Mouse (Mus musculus) neural tube, embryonic 13.5 days (tissue): ENCODE results near the gene Thy1. TPM values are rescaled to one million over a fixed set of nuclear protein-coding genes. Genes with fewer than 3 reads are reported as not detected.
A peak's percentile ranks its signal among the peaks of the same experiment; 100 is the strongest.

Experiments
- ATAC-seq: fragments of 200-750 bp; cut with Nextera tagmentation; 2 replicates; pipeline ENCODE4 v1.8.0; 2017; ENCODE audit warnings: low read depth, mild to moderate bottlenecking, moderate TSS enrichment, moderate library complexity
- H3K27ac ChIP-seq: fragments of 300-500 bp; sonication (generic); replicated peaks from 2 replicates; pipeline ENCODE4 v1.5.1; 2015; ENCODE audit warnings: moderate library complexity, mild to moderate bottlenecking, inconsistent platforms
- H3K27me3 ChIP-seq: fragments of 300-500 bp; sonication (generic); 2 replicates; pipeline ENCODE4 v1.6.1; 2015; ENCODE audit warnings: mild to moderate bottlenecking, inconsistent platforms
- H3K36me3 ChIP-seq: fragments of 300-500 bp; sonication (generic); 2 replicates; pipeline ENCODE4 v1.6.1; 2015; ENCODE audit warnings: mild to moderate bottlenecking, inconsistent platforms
- H3K4me1 ChIP-seq: fragments of 300-500 bp; sonication (generic); replicated peaks from 2 replicates; pipeline ENCODE4 v1.6.1; 2015; ENCODE audit warnings: inconsistent platforms
- H3K4me2 ChIP-seq: fragments of 300-500 bp; sonication (generic); 2 replicates; pipeline ENCODE4 v1.6.1; 2015; ENCODE audit warnings: inconsistent platforms, mild to moderate bottlenecking, moderate library complexity
- H3K4me3 ChIP-seq: fragments of 300-500 bp; sonication (generic); 2 replicates; pipeline ENCODE4 v1.5.1; 2015; ENCODE audit warnings: mild to moderate bottlenecking, inconsistent platforms
- H3K9ac ChIP-seq: fragments of 300-500 bp; sonication (generic); 2 replicates; pipeline ENCODE4 v1.6.1; 2015; ENCODE audit warnings: moderate library complexity, mild to moderate bottlenecking, inconsistent platforms
- H3K9me3 ChIP-seq: fragments of 300-500 bp; sonication (generic); 2 replicates; pipeline ENCODE4 v1.6.1; 2016; ENCODE audit warnings: inconsistent platforms
- WGBS: fragments of 180-500 bp; shearing (Covaris S2); methylation state at CpG from one replicate; pipeline ENCODE4 v1.1.7; 2015; 5-methylcytosine and 5-hydroxymethylcytosine counted together
- polyA plus RNA-seq: library from polyadenylated mRNA; unstranded; fragments of >200 nt; fragmentation: Nextera tagmentation; extraction: Ambion mirVana; gene quantifications from 2 replicates; pipeline ENCODE4 v1.2.1, GENCODE M21; 2015

Thy1 gene
- polyA plus RNA-seq, 1 experiment from 2014 or later = 2.8 TPM

DNA sequence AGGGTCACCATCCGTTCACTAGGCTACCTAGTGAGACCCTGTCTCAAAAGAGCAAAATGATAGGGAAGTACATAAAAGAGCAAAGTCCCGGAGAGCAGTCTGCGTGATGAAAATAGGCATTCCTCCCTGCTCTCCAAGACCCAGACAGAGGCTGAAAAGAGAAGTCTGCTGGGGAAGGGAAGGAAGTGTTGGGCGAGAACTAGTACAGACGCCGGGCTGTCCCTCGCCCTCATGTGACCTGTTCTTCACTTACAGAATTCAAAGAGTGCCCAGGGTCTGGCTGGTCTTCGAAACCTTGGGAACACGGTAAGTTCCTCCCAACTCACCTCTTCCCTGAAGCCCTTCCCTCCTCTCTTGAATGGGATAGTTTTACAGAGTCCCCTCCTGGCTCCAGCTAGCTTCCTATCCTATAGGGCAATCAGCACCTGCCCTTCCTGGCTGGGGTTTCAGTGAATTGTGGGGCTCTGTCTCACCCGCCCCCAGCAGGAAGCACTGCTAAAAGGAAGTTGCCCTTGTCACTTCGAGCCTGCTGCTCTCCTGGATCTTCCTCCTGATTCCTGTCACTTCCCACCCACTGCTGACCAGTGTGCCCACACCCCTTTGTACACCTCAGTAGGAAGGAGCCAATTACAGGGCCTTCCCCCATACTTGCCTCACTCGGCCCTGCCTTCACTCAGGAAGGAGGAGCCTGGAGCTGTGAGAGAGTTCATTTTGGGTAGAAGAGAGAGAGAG lies 45.9 kb downstream of the Thy1 start:
- peaks cover 29% of the 10 kb centered on the region for H3K4me1 ChIP-seq
- H3K27ac ChIP-seq = no peak overlapping the region
- ATAC-seq = no peak
- no peak overlapping the region for H3K4me2 ChIP-seq
- H3K9me3 ChIP-seq = no peaks in the 10 kb centered on the region
- peaks cover 13% of the 10 kb centered on the region; the same call in 1 of the 2 replicates for H3K36me3 ChIP-seq
- 56% methylated on average over 12 of the region's 12 CpGs for WGBS
- peaks cover 38% of the 10 kb centered on the region for H3K27me3 ChIP-seq
- H3K9ac ChIP-seq = no peak overlapping the region
- H3K4me3 ChIP-seq = no peak overlapping the region

DNA sequence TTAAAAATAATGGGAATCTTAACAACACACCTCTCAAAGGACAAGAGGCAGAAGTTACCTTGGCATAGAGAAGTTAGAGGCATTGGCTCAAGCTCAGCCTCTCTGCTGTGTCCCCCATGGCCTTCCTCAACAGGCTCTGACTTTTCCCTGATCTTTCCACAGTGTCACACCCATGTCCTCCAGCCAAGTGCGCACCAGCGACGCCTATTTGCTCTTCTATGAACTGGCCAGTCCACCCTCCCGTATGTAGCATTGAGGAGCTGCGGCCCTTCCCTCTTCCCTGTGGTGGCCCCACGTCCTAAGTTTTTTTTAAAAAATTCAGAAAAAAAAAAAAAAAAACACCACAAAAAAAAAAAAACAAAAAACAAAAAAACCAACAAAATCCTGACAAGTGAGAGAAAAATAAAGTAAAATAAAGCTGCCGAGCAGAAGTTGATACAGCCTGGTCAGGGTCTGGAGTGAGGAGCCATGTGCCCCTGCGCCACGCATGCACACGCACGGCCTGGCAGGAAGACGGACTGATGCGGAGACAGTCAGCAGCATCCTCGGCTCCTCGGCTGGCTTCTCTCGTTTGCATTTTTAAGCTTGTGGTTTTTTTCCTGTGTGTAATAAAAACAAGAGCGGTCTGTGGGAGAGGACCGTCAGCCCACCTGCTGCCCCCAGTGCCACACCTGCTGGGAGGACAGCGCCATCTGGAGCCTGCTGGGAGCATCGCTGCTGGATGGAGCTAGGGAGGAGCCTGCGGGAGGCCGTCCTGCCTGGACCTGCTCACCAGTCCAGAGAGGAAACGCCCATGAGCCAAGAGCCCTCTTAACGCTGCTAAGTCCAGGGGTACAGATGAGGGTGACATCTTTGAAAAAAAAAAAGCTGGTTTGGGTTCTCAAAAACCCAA lies 50.7 kb downstream of the Thy1 start:
- no peaks in the 10 kb centered on the region for H3K9me3 ChIP-seq
- peak overlapping the region; percentile 19 for H3K4me3 ChIP-seq
- no peaks in the 10 kb centered on the region for H3K27me3 ChIP-seq
- H3K9ac ChIP-seq = peak overlapping the region; percentile 47; the same call in 1 of the 2 replicates
- WGBS = 28% methylated on average over 24 of the region's 24 CpGs
- peak overlapping the region; percentile 46 for H3K4me2 ChIP-seq
- H3K36me3 ChIP-seq = peaks cover 13% of the 10 kb centered on the region; the same call in 1 of the 2 replicates
- ATAC-seq = peak; percentile 45; the same call in 1 of the 2 replicates
- no peak overlapping the region for H3K27ac ChIP-seq
- peaks cover 17% of the 10 kb centered on the region for H3K4me1 ChIP-seq

DNA sequence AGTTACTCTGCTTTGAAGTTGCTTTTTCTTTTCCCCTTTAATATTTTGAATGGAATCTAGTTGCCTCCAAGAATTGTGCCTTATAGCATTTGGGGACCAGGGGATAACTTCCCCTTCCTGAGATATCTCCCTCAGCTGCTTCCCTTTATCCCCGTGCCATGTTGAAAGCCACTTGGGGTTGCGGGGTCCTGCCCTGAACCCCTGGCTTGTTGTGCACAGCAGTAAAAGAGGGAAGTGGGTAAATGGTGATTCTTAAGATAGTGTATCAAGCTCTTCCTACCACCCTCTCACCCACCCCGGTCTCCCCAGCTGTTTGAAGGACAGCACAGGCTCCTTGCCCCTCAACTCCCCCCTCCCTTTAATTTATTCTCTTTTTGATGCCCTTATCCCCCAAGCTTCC lies 51.6 kb downstream of the Thy1 start:
- no peaks in the 10 kb centered on the region for H3K9me3 ChIP-seq
- no peak for ATAC-seq
- no peak overlapping the region for H3K9ac ChIP-seq
- H3K36me3 ChIP-seq = peaks cover 13% of the 10 kb centered on the region; the same call in 1 of the 2 replicates
- peaks cover 17% of the 10 kb centered on the region for H3K4me1 ChIP-seq
- H3K4me3 ChIP-seq = no peak overlapping the region
- no peak overlapping the region for H3K4me2 ChIP-seq
- H3K27me3 ChIP-seq = no peaks in the 10 kb centered on the region
- 90% methylated on average over 3 of the region's 3 CpGs for WGBS
- H3K27ac ChIP-seq = no peak overlapping the region

DNA sequence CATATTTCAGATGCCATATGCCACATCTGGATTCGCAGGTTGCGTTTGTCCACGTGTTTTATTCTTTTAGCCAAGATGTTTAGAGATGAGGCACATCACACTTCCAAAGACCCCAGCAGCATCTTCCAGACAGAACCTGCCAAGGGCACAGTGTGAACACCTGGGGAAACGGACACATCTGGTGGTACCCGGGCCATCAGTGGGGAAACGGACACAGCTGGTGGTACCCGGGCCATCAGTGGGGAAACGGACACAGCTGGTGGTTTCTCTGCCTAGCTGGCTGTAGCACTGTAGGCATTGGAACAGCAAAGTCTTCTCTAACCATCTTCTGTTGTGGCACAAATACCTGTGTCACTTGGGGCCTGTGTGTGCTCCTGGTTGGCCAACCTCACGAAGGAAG lies 52.6 kb downstream of the Thy1 start:
- no peaks in the 10 kb centered on the region for H3K27me3 ChIP-seq
- H3K4me3 ChIP-seq = no peak overlapping the region
- H3K4me1 ChIP-seq = peaks cover 17% of the 10 kb centered on the region
- H3K4me2 ChIP-seq = no peak overlapping the region
- no peak overlapping the region for H3K9ac ChIP-seq
- H3K27ac ChIP-seq = no peak overlapping the region
- H3K9me3 ChIP-seq = no peaks in the 10 kb centered on the region
- ATAC-seq = no peak
- peaks cover 13% of the 10 kb centered on the region; the same call in 1 of the 2 replicates for H3K36me3 ChIP-seq
- WGBS = 89% methylated on average over 9 of the region's 9 CpGs

DNA sequence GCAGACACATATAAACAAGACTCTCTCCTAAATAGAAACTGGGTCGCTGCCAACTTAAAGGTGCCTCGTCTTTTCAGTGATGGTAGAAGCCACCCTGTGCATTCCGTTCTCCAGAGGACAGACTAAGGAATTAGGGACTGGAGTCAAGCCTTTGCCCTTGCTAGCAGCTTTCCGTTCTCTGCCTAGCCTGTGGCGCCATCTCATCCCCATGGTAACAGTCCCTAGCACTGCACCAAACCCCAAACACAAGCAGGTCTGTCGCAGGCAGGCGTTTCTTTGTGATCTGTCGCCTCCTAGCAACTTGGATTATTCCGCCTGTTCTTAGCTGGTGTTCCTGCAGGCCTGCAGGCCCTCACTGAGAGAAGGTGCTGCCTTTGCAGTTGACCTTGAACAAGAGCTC lies 53.4 kb downstream of the Thy1 start:
- Histone ChIP-seq H3K27ac (no peak overlapping the region), H3K9ac (no peak overlapping the region), H3K4me1 (peaks cover 17% of the 10 kb centered on the region), H3K27me3 (no peaks in the 10 kb centered on the region), H3K4me3 (no peak overlapping the region), H3K36me3 (peaks cover 9% of the 10 kb centered on the region; the same call in 1 of the 2 replicates), H3K4me2 (no peak overlapping the region), H3K9me3 (no peaks in the 10 kb centered on the region)
- peak; percentile 72 for ATAC-seq
- WGBS = 20% methylated on average over 9 of the region's 9 CpGs

Other genes starting within 250 kb of the Thy1 start
- gene Usp2, start 23.6 kb downstream of the Thy1 start, polyA plus RNA-seq = 8.7 and 12.6 TPM in 2 replicates
- not detected in 2 replicates for gene Mfrp, start 58.3 kb downstream of the Thy1 start, polyA plus RNA-seq
- gene C1qtnf5, start 63.9 kb downstream of the Thy1 start, polyA plus RNA-seq = 3.1 and 3.6 TPM in 2 replicates
- 0.18 and 0.28 TPM in 2 replicates for gene Gm49380, start 70.1 kb downstream of the Thy1 start, polyA plus RNA-seq
- gene Rnf26, start 70.1 kb downstream of the Thy1 start, polyA plus RNA-seq = 34.5 and 35.4 TPM in 2 replicates
- gene Mcam, start 91.1 kb downstream of the Thy1 start, polyA plus RNA-seq = 21.0 and 23.6 TPM in 2 replicates
- 20.1 and 21.1 TPM in 2 replicates for gene Cbl, start 190.7 kb downstream of the Thy1 start, polyA plus RNA-seq
- not detected in 2 replicates for gene Ccdc153, start 197.3 kb downstream of the Thy1 start, polyA plus RNA-seq
- 0.33 and 0.48 TPM in 2 replicates for gene Pdzd3, start 208.1 kb downstream of the Thy1 start, polyA plus RNA-seq
- 4.5 and 4.7 TPM in 2 replicates for gene Nlrx1, start 225.2 kb downstream of the Thy1 start, polyA plus RNA-seq
- gene Abcg4, start 245.2 kb downstream of the Thy1 start, polyA plus RNA-seq = 21.1 and 22.5 TPM in 2 replicates